15 mouse cellular contexts compared by ENCODE assay signal in the genomic region with DNA sequence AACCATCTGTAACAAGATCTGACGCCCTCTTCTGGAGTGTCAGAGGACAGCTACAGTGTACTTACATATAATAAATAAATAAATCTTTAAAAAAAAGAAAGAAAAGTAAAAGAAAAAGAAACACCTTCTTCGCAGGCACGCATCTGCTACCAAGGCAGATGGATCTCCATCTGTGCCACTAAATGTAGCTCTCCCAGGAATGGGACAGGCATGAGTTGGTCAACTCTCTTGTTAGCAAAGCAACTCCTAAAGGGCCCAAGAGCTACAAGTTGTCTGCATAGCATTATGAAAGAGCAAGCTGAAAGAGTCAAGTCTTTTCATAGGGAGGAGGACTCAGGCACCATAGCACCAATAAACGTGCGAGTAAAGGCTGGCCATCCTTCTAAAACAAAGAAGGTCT.
DNase-seq lines count a peak whose midpoint lies in the region.
"Had no signal": no experiment of that assay in that cellular context is flagged by ENCODE, and none has a peak within 500 bp of the region (broad histone marks: within the 10 kb centered on the region; RNA-seq: fewer than 3 reads in every experiment).

No protein-coding gene starts in this region.

- DNase-seq in layer of hippocampus, adult 9-11 months, result peak; percentile 25
- no peak for DNase-seq in layer of hippocampus, postnatal 14 days (ENCODE audit: low spot score in 2 of 2)
- DNase-seq in right cerebral cortex, adult 18-20 months, result peak; percentile 13
- DNase-seq in right cerebral cortex, postnatal 14 days, result no peak
- DNase-seq in left cerebral cortex, postnatal 36 days (ENCODE audit: low spot score in 2 of 2), result peak; percentile 14 to 18
- DNase-seq in telencephalon, adult 2 months (ENCODE audit: low read depth, low spot score), result peak; percentile 47
- no peak for DNase-seq in embryo, embryonic 11 days
- DNase-seq: adrenal gland, adult 8-10 months; adrenal gland, postnatal 36 days; cerebellum, adult 11-12 months; cerebellum, adult 9-10 months; forebrain, postnatal 0 days; gastrocnemius, postnatal 36 days; heart, adult 11 months; heart, postnatal 36 days had no signal

- intact Hi-C loops in left cerebral cortex, postnatal 36 days (cut with DNase I), result loop anchor here (5.0 kb wide), 1 partner anchor 148 kb away; no protein-coding TSS in a partner anchor

Comparison
In these comparisons a context has a peak if more than half of its experiments do, and no peak if none do; other contexts are left out.
1. DNase-seq: peak in layer of hippocampus, adult 9-11 months (single experiment), right cerebral cortex, adult 18-20 months (single experiment), left cerebral cortex, postnatal 36 days (2 of 2) and telencephalon, adult 2 months (single experiment); none in layer of hippocampus, postnatal 14 days (0 of 2), right cerebral cortex, postnatal 14 days (single experiment) and embryo, embryonic 11 days (single experiment).